ENCODE assay signal across 18 mouse cellular contexts in genomic region chr10:118737064-118737463, GRCm38 (mm10).
DNase-seq lines count a peak whose midpoint lies in the region; ATAC-seq and TF ChIP-seq lines count a peak whose summit lies in the region.
"Had no signal": no experiment of that assay in that cellular context is flagged by ENCODE, and none has a peak within 500 bp of the region (broad histone marks: within the 10 kb centered on the region; RNA-seq: fewer than 3 reads in every experiment).

No protein-coding gene starts in this region.

- no peaks in the 10 kb centered on the region for H3K4me1 ChIP-seq in kidney, embryonic 14.5 days (ENCODE audit: control insufficient read depth, insufficient read depth, low read length)
- H3K4me1 ChIP-seq: forebrain, embryonic 12.5 days; heart, embryonic 15.5 days; hindbrain, embryonic 10.5 days; limb, embryonic 15.5 days; midbrain, embryonic 12.5 days; neural tube, embryonic 15.5 days had no signal

- CTCF ChIA-PET in Patski (lab: Charles Lee), result no interaction called here

- no peak overlapping the region for H3K27ac ChIP-seq in kidney, embryonic 14.5 days (ENCODE audit: low read depth, low read length)
- H3K27ac ChIP-seq: forebrain, embryonic 12.5 days; heart, embryonic 15.5 days; hindbrain, embryonic 10.5 days; limb, embryonic 15.5 days; midbrain, embryonic 12.5 days; neural tube, embryonic 15.5 days had no signal

- POLR2A ChIA-PET in Patski (lab: Charles Lee), result no interaction called here

- in situ Hi-C loops in Patski (cut with MboI; ENCODE audit: low pct_unique_long_range_greater_than_20kb), result no loop called here

- peak; percentile 62 for DNase-seq in kidney, adult 9 months
- peak; percentile 28 for DNase-seq in Patski (ENCODE audit: low read depth, low spot score)
- peak; percentile 48 for DNase-seq in adrenal gland, postnatal 14 days
- DNase-seq in lung, postnatal 36 days, result peak; percentile 62
- no peak for DNase-seq in left cerebral cortex, adult 11 months (ENCODE audit: low spot score)
- DNase-seq in right cerebral cortex, adult 2 months (ENCODE audit: low spot score in 2 of 2), result no peak
- DNase-seq: cerebellum, adult 2 months; lung, embryonic 14.5 days; spleen, adult 18-20 months; thymus, postnatal 14 days had no signal

- H3K4me2 ChIP-seq in kidney, embryonic 14.5 days (replicated peaks; ENCODE audit: low read depth, low read length), result no peak overlapping the region
- H3K4me2 ChIP-seq: forebrain, embryonic 12.5 days; heart, embryonic 15.5 days; limb, embryonic 15.5 days; lung, embryonic 14.5 days; midbrain, embryonic 12.5 days; neural tube, embryonic 15.5 days had no signal

- H3K9ac ChIP-seq in kidney, embryonic 14.5 days (ENCODE audit: low read depth, low read length), result no peak overlapping the region
- H3K9ac ChIP-seq: forebrain, embryonic 12.5 days; heart, embryonic 15.5 days; limb, embryonic 15.5 days; lung, embryonic 14.5 days; midbrain, embryonic 12.5 days; neural tube, embryonic 15.5 days had no signal

- no peak for ATAC-seq in kidney, embryonic 14.5 days (ENCODE audit: low FRiP score, low TSS enrichment)
- ATAC-seq in Patski, result peak; percentile 39
- ATAC-seq: inflammation-experienced regulatory T-cells, adult 6 months had no signal

- no peaks in the 10 kb centered on the region for H3K9me3 ChIP-seq in kidney, embryonic 14.5 days (ENCODE audit: control insufficient read depth, low read length)
- H3K9me3 ChIP-seq: forebrain, embryonic 12.5 days; heart, embryonic 15.5 days; limb, embryonic 15.5 days; midbrain, embryonic 12.5 days; neural tube, embryonic 15.5 days had no signal

- H3K27me3 ChIP-seq in kidney, embryonic 14.5 days (ENCODE audit: control insufficient read depth, insufficient read depth, low read length), result no peaks in the 10 kb centered on the region
- H3K27me3 ChIP-seq in Patski, result no peaks in the 10 kb centered on the region
- H3K27me3 ChIP-seq: forebrain, embryonic 12.5 days; heart, embryonic 15.5 days; limb, embryonic 15.5 days; midbrain, embryonic 12.5 days; neural tube, embryonic 15.5 days had no signal

- TF ChIP-seq CTCF in Patski (IDR thresholded peaks at IDR 0.05), result no peak

- no peaks in the 10 kb centered on the region for H3K36me3 ChIP-seq in kidney, embryonic 14.5 days (ENCODE audit: control insufficient read depth, insufficient read depth, low read length)
- H3K36me3 ChIP-seq: forebrain, embryonic 12.5 days; heart, embryonic 15.5 days; hindbrain, embryonic 10.5 days; limb, embryonic 15.5 days; midbrain, embryonic 12.5 days; neural tube, embryonic 15.5 days had no signal

- no peak overlapping the region for H3K4me3 ChIP-seq in kidney, embryonic 14.5 days (ENCODE audit: low read length)
- H3K4me3 ChIP-seq: forebrain, embryonic 12.5 days; heart, embryonic 15.5 days; hindbrain, embryonic 10.5 days; limb, embryonic 15.5 days; midbrain, embryonic 12.5 days; neural tube, embryonic 15.5 days had no signal

Comparison
In these comparisons a context has a peak if more than half of its experiments do, and no peak if none do; other contexts are left out.
1. DNase-seq: peak in kidney, adult 9 months (single experiment), Patski (single experiment), adrenal gland, postnatal 14 days (single experiment) and lung, postnatal 36 days (single experiment); none in left cerebral cortex, adult 11 months (single experiment) and right cerebral cortex, adult 2 months (0 of 2).